Comparison of ENCODE assay signal across 16 mouse cellular contexts in genomic region chr12:32764747-32765146, GRCm38 (mm10).
"Had no signal": no experiment of that assay in that cellular context is flagged by ENCODE, and none has a peak within 500 bp of the region (broad histone marks: within the 10 kb centered on the region; RNA-seq: fewer than 3 reads in every experiment).

No protein-coding gene starts in this region.

- H3K36me3 ChIP-seq: midbrain, embryonic 10.5 days; midbrain, embryonic 12.5 days; midbrain, embryonic 15.5 days; neural tube, embryonic 13.5 days; neural tube, embryonic 15.5 days had no signal

- ATAC-seq: midbrain, embryonic 15.5 days had no signal

- H3K9ac ChIP-seq: lung, embryonic 14.5 days; midbrain, embryonic 12.5 days; midbrain, embryonic 15.5 days; neural tube, embryonic 13.5 days; neural tube, embryonic 15.5 days had no signal

- DNase-seq: lung, adult 18-20 months; lung, embryonic 14.5 days; lung, postnatal 10 days; lung, postnatal 4 days; retina, postnatal 1 day; right cerebral cortex, adult 18-20 months; right cerebral cortex, postnatal 25 days; right cerebral cortex, postnatal 4 days; thymus, adult 18-20 months; thymus, postnatal 14 days; thymus, postnatal 36 days had no signal

- H3K4me1 ChIP-seq: midbrain, embryonic 10.5 days; midbrain, embryonic 12.5 days; midbrain, embryonic 15.5 days; neural tube, embryonic 13.5 days; neural tube, embryonic 15.5 days had no signal

- H3K4me2 ChIP-seq: lung, embryonic 14.5 days; midbrain, embryonic 12.5 days; midbrain, embryonic 15.5 days; neural tube, embryonic 13.5 days; neural tube, embryonic 15.5 days had no signal

- H3K27ac ChIP-seq: midbrain, embryonic 10.5 days; midbrain, embryonic 12.5 days; midbrain, embryonic 15.5 days; neural tube, embryonic 13.5 days; neural tube, embryonic 15.5 days had no signal

- H3K9me3 ChIP-seq: midbrain, embryonic 10.5 days; midbrain, embryonic 12.5 days; midbrain, embryonic 15.5 days; neural tube, embryonic 13.5 days; neural tube, embryonic 15.5 days had no signal

- H3K27me3 ChIP-seq: midbrain, embryonic 12.5 days; midbrain, embryonic 15.5 days; neural tube, embryonic 13.5 days; neural tube, embryonic 15.5 days had no signal

- H3K4me3 ChIP-seq: midbrain, embryonic 10.5 days; midbrain, embryonic 12.5 days; midbrain, embryonic 15.5 days; neural tube, embryonic 13.5 days; neural tube, embryonic 15.5 days had no signal
